Mouse (Mus musculus) right cerebral cortex, postnatal 36 days (tissue): ENCODE data around the gene Cdkn1b.

Experiments used
- DNase-seq, 2 experiments: peaks; one replicate each; pipeline ENCODE4 v3.0.0; 2022; ENCODE audit warnings: low spot score in 2 of 2, mixed read lengths in 1 of 2

Cdkn1b gene

GRCm38 (mm10) chr6:134903368-134903767 is 16.8 kb upstream of the Cdkn1b start:
- no peak for DNase-seq

DNA sequence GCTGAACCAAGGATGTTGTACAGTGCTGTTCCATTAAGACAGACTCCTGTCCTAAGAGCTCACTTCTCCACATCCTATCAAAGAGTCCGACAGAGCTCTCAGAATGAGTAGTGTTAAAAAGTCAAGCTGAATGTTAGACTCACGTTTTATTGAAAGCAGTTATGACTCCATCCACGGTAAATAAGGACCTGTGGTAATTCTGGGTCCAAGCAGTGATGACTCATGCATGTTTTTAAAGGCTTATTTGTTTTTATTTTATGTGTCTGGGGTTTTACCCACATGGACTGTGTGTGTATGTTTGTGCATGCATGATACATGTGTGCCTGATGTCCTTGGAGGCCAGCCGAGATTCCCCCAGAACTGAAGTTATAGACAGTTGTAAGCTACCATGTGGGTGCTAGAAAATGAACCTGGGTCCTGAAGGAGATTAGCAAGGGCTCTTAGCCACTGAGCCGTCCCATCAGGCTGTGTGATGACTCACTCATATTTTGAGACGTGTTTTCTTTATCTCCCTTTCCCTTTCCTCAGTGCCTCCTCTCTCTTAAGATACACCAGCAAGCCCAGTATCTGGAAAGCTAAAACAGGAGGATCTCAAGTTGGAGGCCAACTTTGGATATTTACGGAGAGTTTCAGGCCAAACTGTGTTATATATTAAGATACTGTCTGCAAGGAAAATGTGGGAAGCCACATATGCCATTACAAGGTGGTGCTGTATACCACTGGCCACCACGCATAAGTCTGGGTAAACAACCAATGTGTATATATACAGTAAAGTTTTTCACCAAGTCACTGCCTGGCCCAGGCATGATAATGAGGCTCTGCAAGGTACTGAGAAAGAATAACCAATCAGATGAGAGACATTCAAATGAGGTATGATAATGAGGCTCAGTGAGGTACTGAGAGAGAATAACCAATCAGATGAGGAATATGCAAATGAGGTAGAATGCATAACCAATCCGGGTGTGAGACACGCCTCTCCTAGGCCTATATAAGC is 16.0 kb upstream of the Cdkn1b start:
- DNase-seq, result no peak

GRCm38 (mm10) chr6:134905811-134906210 is 14.4 kb upstream of the Cdkn1b start:
- DNase-seq, result no peak

DNA sequence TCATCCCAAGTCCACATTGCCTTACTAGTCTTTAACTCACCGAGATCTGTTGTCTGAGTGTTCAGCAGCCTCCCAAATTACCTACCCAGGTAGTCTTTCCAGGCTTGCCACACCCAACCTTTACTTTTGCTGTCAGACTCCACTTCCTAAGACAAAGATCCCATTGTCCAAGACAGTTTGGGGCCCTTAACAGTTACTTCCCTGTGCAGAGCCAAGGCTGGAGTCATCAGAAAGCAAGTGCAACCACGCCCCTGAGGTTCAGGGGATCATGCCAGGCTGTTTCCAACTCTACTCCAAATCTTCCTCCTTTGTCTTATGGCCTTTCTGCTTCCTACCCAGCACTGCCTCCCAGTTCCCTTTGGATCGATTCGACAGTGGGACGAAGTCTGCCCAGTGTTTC is 5.7 kb upstream of the Cdkn1b start:
- DNase-seq, result no peak

DNA sequence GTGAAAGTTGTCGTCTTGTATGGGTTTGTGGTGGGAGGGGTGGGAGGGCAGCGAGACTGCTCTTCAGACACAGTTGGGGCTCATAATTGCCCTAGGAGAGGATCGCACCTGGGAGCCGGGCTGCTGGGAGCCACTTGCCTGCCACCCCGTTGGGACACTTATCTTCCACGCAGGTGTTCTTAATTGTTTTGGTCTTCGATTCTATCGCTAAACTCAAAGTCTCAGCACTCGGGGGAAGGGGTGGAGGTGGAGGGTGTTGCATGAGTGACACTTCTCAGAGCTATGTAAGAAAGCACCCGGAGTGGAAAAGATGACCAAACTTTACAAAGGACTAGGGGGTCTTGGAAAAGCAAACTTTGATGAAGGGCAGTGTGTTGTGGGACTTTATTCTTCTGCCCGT is 3.6 kb upstream of the Cdkn1b start:
- DNase-seq, result no peak

DNA sequence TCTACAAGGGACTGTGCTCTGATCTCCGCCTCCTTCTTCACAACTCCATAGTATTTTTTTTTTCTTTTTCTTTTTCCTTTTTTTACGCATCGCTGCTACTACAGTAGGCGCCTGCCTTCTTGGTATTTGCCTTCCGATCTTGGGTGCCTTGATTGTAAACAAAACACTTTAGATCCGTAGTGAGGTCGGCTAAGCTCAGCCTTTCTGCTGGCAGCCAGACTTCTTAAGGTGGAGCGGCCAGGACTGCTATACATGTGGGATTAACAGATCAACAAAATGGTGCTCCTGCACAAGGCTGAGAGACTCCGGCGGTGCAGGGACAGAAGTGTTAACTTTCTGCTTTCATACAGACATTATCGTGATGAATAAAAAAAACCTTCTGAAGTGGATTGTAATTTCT is 3.1 kb upstream of the Cdkn1b start:
- DNase-seq, result no peak

DNA sequence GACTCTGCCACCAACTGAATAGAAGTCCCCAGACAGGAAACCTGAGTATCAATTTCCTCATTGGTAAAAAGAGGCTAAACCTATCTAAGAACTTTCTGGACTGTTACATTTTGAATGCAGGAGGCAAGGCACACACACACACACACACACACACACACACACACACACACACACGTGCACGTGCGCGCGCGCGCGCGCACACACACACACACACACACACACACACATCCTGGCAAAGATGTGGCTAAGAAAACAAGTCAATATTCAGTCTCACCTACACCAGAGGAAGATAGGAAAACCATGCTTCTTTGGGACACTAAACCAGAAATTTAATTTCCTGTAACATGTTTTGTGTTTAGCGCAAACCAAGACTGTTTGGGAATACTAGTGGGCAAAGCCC is 1.4 kb upstream of the Cdkn1b start:
- DNase-seq, result no peak

DNA sequence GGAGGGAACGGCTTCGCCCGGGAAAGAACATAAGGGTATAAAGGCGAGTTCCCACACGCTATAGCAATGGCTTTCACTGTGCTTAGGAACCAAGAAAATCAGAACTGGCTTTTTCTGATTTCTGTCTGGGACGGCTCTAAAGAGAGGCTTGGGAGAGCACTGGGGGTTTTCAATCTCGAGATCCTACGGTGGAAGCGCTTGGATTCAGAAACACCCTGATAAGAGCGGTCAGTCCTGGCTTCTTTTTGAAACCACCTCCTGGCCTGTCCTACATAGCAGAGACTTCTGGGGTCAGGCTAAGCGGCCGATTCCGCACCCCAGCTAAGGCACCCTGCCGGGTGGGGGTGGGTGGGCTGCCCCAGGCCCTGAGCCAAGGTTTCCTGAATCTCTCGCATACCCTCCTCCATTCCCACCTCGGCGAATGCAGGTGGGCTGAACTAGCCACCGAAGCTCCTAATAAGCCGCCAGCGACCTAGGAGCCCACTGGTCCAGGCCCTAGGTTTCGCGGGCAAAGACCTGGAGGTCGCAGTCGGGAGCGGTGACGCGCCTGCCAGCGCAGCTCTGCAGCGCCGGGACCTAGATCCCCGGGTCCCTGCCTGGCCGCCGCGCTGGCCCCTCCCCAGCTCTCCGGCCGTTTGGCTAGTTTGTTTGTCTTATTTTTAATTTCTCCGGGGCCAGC is 551 bp upstream of the Cdkn1b start:
- DNase-seq, result no peak

- DNase-seq, result no peak
Observed at GRCm38 (mm10) chr6:134921014-134921694, 953 bp downstream of the Cdkn1b start.

DNA sequence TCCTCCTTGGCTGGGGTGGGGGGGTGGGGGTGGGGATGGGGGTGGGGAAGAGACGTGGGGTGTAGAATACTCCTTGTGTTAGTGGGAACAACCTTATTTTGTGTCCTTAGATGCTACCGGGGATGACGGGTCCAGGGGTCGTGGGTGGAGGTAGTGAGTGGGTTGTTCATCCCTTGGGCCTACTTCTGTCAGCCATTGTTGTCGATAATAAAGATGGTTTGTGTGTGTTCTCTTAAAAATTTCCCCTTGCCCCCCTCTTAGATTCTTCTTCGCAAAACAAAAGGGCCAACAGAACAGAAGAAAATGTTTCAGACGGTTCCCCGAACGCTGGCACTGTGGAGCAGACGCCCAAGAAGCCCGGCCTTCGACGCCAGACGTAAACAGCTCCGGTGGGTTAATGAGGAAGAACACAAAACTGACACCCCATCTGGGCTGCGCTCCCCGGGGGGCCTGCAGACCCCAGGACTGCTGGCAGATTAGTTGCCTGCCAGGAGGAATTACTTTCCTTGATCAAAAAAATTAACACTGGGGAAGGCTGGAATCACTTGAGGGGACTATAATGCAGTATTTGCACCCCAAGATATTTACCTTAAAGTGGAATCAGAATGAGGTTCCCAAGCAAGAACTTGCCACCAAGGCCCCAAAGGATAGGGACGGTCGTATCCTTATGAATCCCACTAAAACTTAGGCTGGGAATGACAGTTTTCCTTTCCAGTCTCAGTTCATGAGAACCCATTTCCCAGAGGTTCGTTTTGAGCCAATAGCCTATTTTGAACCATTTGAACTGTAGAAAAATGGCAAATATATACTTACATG is 1.7 kb downstream of the Cdkn1b start:
- DNase-seq, result no peak

GRCm38 (mm10) chr6:134922511-134923195 is 2.5 kb downstream of the Cdkn1b start:
- no peak for DNase-seq

DNA sequence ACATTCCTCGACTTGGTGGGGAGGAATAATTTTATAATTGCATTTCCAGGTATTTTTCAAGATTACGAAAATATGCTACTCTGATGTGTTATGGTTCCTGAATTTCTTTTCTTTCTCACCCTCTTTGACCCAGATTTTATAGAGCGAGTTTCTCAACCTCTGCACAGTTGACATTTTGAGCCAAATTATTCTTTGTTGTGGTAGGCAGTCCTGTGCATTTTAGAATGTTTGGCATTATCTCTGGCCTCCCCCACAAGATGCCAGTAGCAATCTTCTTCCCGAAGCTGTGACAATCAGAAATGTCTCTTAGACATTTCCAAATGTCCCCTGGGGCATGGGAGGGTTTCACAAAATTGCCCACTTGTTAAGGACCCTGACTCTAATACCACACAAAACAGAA is 3.5 kb downstream of the Cdkn1b start:
- no peak for DNase-seq

DNA sequence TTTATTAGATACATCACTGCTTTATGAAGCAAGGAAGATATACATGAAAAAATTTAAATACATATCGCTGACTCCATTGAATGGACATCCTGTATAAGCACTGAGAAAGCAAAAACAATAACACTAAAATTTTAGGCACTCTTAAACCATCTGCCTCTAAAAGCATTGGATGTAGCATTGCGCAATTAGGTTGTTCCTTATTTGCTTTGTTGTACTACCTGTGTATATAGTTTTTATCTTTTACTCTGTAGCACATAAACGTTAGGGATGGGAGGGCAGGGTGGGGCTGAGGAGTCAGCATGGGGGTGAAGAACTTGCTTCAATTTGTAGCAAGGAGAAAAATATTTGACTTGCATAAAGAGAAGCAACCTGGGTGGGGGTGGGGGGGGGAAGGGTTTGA is 4.1 kb downstream of the Cdkn1b start:
- no peak for DNase-seq

- no peak for DNase-seq
Observed at GRCm38 (mm10) chr6:134925673-134926337, 5.6 kb downstream of the Cdkn1b start.

GRCm38 (mm10) chr6:134926338-134926705 is 6.1 kb downstream of the Cdkn1b start:
- no peak for DNase-seq

GRCm38 (mm10) chr6:134926803-134927594 is 6.8 kb downstream of the Cdkn1b start:
- DNase-seq, result no peak

GRCm38 (mm10) chr6:134927595-134928095 is 7.4 kb downstream of the Cdkn1b start:
- no peak for DNase-seq

DNA sequence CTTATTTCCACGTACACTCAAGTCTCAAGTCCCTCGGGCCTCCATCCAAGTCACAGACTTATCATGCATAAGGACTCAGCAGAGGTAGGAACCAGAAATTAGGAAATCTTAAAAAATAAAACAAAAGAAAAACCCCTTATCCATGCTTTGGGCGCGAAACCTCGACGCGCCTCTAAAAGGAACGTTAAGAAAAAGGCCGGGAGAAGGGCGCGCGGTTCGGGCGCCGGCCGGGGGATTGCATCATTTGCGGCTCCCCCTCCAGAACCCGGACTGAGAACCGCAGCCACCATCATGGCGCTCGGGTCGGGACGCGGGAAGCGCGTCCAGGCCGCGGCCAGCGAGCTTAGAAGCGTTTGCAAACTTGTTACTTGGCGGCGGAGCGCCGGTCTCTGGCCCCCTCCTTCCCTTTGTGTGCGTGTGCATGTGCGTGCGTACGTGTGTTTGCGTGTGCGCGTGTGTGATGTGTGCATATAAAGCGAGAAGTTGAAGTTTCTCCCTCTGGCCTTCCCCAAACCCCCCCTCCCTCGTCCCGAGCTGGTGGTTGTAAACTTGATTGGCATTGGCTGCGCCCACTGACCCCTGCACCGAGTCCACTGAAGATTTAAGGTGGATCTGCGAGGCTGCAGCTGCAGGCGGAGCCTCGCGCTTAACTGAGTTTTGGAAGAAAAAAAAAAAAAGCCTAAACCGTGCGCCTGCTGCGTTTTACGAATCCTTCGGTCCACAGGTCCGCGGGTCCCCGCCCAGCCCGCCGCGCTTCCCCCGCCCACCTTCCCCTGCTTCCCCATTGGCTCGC is 8.1 kb downstream of the Cdkn1b start:
- DNase-seq, result peak; percentile 28 to 53

DNA sequence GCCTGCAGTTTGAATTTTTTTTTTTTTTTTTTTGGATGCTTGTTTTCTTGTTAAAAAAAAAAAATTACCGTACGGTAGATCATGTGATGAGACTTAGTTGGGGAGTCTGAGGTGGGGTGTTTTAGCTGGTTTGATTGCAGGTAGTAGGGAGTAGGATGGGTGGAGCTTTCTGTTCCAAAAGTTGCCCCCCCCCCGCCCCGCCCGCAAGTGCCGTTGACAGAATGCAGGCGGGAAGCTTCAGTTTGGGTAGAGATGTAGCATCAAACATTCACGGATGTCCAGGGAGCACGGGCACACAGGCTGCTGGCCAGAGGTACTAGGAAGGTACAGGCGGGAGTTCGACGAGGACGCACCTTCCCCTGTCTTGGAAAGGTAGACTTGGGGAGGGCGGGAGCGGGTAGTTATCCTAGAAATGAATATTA is 8.7 kb downstream of the Cdkn1b start:
- DNase-seq, result no peak
